Mouse (Mus musculus) embryo, embryonic 10 days (tissue): ENCODE results near the gene Fam163a.

ENCODE experiments used
- DNase-seq: peaks from one replicate; pipeline ENCODE4 v3.0.0-alpha.2; 2015; ENCODE audit warnings: low spot score

The Fam163a gene

GRCm38 (mm10) chr1:156027849-156028248 lies 177.0 kb downstream of the Fam163a start:
- DNase-seq: no peak
